Mouse (Mus musculus) heart, postnatal 4 days (tissue): Measurements from ENCODE around the gene Gm37240. TPM values are rescaled to one million over a fixed set of nuclear protein-coding genes. Genes with fewer than 3 reads are reported as not detected.

Source experiments
- DNase-seq: peaks from one replicate; pipeline ENCODE4 v3.0.0; 2021
- total RNA-seq, 2 experiments: library from RNA; stranded (reverse); gene quantifications; 2 replicates each; pipeline ENCODE4 v1.2.3; 2021

Gene Gm37240
- total RNA-seq, 2 experiments from 2014 or later, result 19.6 to 20.6 TPM

DNA sequence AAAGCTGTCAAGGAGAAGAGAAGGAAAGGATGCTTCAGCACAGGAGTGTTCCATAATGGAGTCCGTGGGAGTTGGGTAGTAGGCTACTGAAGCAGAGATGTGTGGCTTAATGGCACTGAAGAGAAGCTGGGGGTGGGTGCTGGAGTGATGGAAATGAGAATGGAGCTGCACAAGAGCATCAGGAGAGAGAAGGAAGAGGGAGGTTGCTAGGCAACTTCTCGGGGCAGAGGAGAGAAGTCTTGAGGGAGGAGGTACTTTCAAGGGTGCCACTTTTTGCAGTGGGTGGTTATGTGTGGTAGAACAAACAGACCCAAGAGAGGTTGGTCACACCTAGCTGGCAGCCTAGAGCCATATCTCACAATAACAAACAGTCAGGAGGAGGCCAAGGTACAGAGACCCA is 496.2 kb downstream of the Gm37240 start:
- DNase-seq, result no peak

DNA sequence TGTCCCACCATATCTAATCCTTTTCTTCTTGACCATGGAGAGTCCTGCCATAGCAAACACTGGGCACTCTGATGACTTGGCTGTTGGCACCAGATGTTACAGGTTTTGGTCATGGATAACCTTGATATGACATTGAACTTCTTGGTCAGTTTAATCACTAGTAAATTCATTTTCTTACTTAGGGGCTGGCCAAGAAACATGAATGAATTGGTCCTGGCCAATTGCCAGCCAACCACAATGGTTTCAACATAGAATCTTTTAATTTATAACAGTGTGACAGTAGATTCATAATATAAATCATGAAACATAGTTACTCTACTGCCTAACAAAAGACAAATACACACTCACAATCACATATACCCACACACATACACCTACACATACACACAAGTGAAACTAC is 501.9 kb downstream of the Gm37240 start:
- DNase-seq, result no peak

DNA sequence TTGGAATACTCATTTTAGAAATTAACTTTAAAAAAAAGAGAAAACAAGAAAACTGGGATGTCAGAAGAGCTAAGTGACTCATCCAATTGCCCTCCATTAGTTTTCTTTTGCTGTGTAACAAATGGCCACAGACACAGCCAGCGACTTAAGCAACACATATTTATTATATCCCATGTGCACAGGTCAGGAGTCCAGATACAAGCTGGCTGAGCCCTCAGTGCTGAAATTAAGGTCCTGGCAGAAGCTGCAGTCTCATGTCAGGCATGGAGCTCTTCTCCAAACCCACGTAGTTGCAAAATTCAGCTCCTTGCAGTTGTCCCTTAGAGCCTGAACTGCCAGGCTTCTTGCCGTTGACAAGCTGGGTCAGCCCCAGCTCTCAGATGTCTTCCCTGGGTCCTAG is 504.0 kb downstream of the Gm37240 start:
- no peak for DNase-seq

DNA sequence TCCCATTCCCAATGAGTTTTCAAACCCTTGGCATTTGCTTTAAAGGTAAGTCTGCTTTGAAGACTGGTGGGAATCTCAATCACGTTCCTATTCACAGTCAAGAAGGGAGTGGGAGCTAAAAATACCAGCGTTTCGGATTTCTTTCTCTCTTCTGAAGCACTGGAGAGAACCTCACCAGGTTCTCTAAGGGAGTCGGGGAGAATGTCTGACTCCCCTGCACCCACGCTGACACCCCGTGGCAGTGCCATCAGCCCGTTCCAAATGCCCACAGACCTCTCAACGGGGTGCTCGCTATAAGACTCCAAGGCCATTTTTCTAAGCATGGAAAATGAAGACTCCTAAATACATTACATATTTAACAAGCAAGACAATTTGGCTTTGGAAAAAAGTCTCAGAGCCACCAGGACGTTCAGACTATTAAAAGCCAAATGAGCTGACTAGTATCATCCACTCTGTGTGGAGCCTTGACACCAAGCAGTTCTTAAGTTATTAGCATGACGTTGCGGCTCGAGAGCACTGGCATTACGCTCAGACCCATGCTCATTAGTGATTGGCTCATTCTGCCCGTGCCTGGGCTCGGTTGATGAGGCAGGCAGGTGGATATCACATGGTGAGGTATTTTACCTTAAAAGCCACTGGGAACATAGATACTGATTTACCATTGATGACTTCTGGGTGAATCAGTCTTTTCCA is 508.5 kb downstream of the Gm37240 start:
- DNase-seq, result no peak

DNA sequence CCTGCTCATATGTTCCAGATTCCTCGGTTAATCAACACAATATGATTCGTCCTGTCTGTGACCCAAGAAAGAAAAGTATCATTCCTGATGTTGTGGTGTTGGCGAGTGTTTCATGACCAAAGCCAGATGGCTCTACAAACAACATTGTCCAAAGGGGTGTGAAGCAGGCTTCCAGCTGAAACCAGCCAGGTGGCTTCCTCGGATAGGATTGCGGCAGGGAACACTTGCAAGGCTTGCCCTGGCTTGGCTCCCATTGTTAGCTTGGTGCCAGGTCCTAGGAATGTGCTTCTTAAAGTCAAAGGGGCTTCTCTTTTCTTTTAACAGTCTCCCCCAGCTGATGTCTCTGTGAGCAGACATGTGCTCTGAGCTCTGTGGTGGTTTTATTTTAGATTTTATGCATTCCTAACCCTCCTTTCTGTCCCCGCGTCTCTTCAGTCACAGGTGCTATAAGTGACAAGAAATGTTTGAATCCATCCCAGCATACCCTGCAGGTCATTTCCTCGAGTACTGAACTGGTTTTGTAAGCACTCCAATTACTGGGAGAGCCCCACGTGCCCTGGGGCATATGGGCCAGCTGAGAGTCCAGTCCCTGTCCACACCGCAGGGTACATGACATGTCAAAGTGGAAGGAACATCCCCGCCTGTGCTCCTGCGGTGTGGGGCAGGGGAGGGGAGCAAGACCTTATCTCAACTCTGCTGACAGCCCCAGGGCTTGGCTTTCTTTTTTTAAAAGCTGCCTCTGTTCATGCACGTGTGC is 509.2 kb downstream of the Gm37240 start:
- peak; percentile 74 for DNase-seq

DNA sequence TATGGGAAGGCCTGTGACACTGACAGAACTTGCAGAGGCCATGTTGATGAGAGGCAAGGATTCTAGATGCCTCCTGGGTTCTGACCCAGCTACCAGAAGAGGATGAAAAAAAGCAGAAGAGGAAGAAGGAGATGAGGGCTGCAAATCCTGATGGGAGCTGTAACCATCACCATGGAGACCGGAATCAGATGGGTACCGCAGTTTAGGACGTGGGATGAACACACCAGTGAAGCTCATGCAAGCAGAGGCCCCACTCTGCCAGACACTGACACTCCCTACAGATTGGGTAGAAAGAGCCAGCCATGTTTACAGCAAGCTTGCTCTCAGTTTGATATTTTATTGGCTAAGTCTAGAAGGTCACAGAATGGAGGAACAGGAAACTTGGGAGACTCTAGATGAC is 509.8 kb downstream of the Gm37240 start:
- no peak for DNase-seq

DNA sequence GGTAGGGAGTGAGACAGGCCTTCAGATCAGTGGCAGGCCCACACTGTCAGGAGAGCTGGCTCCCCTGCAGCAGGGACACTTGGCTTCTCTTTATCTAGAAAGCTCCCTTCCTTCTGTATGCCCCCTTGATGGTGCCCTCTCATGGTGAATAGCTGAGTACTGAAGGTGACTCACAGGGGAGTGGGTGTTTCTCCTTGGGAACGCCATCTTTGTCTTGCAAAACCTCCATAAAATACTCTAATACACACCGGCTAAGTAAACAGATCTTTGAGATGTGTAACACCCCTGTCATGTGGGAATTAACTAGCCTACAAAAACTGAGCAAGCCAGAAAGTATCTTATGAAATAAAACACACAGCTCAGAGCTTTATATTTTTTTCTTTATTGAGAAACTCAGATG is 510.8 kb downstream of the Gm37240 start:
- no peak for DNase-seq

DNA sequence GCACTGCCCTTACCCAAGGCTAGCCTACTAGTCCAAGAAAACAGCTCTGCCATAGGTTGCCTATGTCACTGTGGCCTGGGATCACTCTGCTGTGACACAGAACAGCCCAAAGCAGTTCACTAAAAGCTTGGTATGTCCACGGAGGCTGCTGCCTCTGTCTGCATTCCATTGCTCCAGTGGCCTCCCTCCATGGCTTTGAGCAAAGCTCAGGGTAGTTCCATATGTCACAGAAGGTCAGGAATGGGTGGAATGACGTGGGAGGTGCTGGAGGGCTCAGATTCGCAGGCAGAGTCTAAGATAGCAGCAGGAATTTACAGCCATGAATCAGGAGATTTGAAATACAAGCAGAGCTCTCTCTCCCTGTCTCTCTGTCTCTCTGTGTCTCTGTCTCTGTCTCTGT is 514.3 kb downstream of the Gm37240 start:
- DNase-seq, result peak; percentile 29

DNA sequence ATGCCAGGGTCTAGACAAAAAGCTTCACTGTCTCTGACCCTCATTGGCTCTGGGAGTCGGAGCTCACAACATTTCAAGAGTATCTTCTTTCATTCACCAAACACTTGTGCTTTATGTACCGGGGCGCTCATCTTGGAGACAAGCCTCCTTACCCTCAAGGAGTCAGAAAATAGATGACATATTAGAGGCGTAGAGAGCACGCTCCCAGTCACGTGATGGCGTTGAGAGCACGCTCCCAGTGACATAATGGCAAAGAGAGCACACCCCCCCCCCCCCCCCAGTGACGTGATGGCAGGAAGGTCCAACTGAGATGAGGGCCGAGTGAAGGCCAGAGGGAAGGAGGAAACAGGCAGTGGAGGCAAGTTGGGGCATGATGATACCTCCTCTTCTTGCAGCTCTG is 517.5 kb downstream of the Gm37240 start:
- DNase-seq, result no peak

DNA sequence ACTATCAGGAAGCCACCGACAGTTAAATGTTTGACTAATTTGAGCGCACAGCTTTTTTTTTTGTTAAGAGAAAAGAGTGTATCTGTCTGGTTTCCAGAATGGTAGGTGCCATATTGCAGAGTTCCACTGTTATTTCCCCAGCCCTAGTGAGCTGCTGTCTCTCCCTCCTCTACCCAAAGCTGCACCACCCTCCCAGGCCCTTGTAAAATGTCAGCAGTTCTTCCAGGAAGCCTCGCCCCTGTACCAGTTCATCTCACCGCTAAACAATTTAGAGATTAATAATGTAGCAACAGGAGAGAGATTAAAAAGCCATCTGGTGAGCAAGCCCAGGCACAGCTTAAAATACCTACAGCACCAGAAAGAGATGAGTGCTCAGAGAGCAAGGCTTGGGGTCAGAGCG is 518.2 kb downstream of the Gm37240 start:
- peak; percentile 43 for DNase-seq

DNA sequence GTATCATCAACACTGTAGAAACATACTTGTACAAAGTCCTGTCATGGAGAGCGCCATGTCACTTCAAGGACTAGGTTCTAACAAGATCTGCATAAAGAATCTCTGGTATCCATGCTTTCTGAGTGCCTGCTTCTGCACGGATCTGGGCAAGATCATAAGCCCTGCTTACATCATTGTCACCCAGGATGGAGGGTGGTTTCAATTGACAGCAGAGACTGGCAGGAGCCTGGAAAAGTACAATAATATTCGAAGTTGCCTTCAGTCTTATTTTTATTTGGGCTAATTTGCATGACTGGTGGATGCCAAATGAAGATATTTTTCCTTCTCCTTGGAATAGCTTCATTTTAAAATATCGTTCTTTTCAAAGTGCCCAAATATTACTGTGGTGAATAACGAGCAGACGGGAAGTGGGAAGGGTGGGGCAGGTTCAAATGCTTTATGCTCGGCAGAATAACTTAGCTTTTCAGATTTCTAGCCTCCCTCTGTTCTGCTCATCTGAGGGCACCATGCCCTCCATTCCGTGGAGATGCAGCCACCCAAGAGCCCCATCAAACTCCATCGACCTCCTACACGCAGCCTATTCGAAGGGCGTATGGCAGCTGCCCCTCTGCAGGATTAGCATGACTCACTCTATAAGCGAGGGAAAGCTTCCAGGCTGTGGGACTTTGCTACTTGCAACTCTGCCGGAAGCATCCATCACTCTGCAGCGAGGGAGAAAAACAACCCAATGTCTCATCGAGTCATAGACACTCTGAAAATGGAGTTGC is 518.8 kb downstream of the Gm37240 start:
- DNase-seq, result no peak

DNA sequence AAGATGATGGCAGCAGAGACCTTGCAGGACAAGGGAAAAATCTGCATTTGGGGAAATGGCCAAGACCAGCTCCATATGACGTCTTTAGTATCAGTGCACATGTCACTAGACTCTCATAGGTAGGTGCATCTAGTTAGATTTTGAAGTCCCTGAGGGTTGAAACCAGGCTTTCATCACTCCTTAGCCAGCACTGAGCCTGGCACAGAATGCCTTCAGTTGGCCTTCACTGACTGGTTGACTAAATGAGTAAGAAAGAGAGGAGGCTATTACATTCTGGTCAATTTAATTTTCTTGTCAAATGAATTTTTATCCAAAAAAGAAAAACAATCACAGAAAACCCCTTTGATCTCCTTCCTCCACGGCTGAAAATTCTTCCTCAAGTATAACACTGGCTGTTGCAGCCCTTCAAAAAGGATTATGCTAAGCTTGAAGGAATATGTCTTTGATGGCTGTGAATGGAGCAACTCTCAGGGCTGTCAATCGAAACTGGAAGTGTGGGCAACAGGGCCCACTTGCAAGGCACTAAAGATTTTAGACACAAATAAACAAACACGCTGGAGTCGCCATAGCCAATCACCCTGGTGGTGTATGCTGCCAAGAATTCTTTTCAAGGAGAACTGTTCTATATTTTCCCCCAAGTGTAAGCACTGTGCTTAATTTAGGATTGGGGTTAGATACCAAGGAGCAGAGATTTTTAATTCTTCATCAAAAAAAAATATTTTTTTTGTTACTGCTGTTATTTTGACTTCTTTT is 522.6 kb downstream of the Gm37240 start:
- DNase-seq, result no peak

DNA sequence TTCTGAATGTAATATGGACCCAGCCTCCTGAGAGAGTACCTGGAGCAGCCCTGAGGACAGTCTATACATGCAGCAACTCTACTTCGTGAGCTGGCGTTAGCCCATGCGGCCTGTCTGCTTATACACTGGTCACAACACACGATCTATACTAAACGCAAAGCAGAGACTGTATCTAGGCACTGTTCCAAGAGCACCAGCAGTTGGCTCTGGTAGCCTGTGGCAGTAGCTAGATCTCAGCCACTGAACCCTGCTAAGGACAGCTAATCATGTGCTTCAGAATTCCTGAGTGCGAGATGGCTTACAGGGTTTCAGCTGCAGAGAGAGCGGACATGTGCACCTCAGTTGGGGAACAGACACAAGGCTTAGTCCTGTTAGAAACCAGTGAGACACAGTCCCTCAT is 524.4 kb downstream of the Gm37240 start:
- DNase-seq, result peak; percentile 42

DNA sequence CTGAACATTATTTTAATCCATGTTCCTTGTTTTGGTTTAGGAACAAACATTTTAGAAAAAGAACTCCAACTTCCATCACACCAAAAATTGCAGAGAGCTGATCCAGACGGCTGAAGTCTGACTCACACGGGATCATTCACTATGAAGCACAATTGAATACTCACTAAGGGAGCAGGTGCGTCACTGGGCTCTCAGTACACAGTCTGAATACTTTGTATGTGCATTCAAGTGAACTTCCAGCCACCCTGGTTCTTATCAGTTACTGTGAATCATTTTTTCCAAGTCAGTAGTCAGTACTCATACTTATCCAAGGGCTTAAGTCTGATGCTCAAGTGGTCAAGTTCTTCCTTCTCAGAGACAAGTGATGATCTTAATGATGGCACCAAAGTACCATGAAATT is 530.9 kb downstream of the Gm37240 start:
- no peak for DNase-seq

DNA sequence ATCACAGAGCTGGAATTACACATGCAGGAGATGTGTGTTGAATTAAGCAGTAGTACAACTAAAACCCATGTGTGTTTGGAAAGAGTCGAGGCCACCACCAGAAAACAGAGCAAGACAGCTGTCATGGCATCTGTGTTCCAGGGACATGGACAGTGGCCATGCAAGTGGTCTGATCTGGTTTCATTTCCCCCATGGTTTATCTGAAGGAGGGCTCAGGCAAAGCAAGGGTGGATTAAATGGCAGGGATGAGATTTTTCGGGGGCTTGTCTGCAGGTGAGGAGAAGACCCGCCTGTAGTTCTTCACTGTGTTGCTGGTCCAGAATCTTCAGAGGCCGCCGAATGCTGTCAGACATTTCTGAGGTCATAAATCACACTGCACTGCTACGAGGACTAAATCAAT is 539.3 kb downstream of the Gm37240 start:
- DNase-seq, result no peak

DNA sequence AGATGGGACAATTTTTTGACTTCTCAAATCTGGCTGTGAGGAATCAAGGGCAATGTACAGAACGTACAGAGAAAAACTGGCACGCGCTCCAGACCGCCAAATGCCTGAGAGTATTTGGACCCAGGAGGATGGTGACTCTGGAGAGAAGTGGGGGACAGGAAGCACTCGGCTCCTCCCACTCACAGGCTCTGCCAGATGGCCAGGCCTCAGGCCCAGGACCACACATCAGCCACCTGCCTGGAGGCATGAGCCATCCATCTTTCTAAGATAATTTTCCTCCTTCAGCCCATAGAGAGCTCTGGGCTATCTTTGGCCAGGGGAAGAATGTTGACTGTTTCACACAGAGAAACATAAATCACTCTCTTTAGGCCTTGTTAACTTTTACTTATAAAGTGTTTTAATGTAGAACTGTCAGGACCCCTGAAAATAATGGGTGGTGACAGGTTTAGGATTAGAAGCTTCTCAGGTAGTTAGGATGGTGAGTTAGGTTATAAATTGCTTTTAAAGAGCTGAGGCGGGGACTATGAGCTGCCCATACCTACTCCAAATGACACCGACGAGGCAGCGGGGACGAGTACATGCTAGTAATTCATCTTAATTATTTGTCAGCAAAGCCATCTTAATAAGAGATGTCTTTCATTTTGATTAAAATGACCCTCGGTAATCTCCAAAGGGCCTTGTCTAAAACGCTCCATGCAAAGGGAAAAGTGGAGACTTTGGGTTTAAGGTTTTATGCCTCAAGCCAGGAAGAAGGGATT is 546.0 kb downstream of the Gm37240 start:
- peak; percentile 21 for DNase-seq

DNA sequence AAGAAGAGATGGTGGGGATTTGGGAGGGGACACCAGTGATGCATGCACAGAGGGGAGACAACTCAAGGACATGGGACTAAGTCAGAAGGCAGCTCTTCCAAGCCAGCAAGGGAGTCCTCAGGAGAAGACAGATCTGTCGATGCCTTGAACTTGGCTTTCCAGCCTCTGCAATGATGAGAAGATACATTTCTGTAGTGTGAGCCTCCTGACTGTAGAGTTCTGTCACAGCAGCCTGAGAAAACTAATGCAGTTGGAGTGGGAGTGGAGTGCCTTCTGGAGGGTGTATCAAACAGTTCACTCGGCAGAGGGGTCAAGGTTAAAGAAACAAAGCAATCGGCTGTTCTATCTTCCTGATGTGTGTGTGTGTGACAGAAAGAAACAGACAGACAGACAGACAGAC is 546.8 kb downstream of the Gm37240 start:
- DNase-seq, result no peak

DNA sequence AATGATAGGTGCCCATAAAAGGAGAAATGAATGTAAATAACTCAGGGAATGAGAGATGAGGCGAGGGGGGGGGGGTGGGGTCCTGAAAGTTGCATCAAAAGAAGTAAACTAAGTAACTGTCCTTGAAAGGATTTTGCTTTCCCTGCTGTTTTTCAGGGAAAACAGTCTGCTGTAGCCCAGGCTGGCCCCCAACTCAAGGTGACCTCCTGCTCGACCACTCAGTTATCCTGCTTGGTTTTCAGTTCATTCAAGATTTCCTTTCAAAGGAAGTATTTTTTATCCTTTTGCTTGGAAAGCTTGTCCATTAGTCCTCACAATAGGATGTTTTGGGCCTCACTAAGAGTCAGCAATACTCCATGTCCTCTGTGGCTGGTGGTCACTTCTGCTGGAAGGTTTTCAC is 547.4 kb downstream of the Gm37240 start:
- no peak for DNase-seq

DNA sequence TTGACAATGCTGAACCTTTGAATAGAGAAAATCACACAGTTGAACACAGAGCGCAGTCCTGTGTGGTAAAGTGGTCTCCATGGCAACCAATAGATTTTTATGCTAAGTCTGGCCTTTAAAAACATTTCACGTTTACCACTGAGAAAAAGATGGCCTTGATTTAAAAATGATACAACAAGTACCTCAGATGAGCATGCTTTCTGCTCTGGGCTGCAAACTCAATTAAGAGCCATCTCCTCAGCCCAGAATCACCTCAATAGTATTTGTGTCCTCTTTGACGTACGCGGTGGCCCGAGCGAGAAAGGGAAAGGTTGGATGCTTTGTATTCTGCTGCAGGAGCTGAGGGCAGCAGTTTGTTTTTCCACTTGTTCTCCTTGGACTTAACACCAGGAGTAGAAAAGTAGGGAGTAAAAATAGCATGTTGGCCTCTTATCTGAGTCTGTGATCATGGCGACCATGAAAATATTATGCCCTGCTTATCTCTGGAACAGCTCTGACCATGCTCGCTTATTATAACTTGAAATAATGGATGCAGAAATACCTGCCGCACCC is 548.0 kb downstream of the Gm37240 start:
- peak; percentile 54 for DNase-seq

DNA sequence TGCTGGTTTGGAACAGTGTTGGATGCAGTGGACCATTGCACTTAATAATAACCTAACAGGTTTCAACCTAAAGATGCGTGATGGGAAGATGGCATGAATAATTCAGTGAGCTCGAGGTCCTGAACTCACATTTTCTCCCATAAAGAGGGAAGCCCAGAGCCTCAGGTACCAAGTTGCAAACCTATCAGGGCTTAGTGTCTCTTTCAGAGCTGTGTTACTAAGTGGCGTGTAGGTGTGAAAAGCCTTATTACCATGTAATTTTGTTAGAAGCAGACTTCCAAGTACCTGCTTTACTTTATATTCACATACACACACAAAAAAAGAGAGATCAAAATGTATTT is 548.6 kb downstream of the Gm37240 start:
- DNase-seq, result no peak

DNA sequence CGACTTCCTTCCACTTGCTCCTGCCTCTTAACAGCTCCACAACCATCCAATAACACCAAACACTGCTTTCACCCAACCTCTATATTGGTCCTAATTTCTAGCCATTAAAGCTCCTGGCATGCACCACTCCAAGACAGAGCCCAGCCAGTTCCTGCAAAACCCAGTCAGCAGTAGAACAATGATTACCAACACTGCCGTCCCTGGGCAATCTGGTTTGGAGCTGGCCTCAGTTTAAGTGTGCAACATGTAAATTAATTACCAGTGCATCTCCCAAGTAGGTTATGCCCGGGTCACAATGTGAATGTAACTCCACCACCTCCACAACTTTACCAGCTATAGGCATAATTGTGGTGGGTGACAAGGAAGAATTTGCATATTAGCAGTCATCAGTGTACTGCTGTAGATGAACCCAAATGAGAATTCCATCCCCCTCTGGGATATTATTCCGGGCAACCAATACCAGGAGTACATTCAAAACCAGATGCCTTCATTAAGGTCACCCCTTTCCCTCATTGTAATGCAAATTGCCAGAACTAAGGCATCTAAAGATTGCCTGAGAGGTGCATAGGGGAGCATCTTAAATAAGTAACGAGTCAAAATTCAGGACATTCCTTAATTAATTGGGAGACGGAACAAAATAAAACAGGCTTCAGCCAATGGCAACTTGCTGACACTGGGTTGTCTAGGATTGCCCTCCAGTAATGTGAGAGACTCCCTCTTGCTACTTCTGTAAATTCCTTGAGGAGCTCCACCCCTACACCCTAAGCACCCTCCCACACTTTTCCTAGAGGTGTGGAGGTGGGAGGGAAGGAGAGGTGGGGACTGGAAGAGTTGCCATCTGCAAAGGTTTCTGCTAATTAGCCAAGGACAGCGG is 549.2 kb downstream of the Gm37240 start:
- DNase-seq, result no peak
